Mouse (Mus musculus) left cerebral cortex, adult 8-10 months (tissue): ENCODE results near the gene Cdc25a. TPM values are rescaled to one million over a fixed set of nuclear protein-coding genes. Genes with fewer than 3 reads are reported as not detected.

Source experiments
- DNase-seq, 2 experiments: peaks; one replicate each; pipeline ENCODE4 v3.0.0; 2022; ENCODE audit warnings: low spot score in 2 of 2
- microRNA-seq, 2 experiments: library from miRNA; unstranded; fragments of <30 nt; microRNA quantifications; one replicate each; pipeline ENCODE4 v1.2.0; 2022
- total RNA-seq, 4 experiments: library from RNA; stranded (reverse); gene quantifications; 2 replicates each; pipeline ENCODE4 v1.2.4; 2022

Gene Cdc25a
- total RNA-seq, 4 experiments from 2014 or later = 4.8 to 6.1 (median 5.6) TPM

- peak; percentile 97 to 98 for DNase-seq
These were observed 56.1 kb downstream of the Cdc25a start, which contains the start of gene Map4 for GRCm38 (mm10) chr9:109931257-109932171. Map4 (plus strand) TSS chr9:109931460.

GRCm38 (mm10) chr9:109932361-109932755 is 57.0 kb downstream of the Cdc25a start:
- no peak for DNase-seq

GRCm38 (mm10) chr9:109932756-109933375 is 57.5 kb downstream of the Cdc25a start:
- peak; percentile 39 for DNase-seq

GRCm38 (mm10) chr9:109939401-109939800 is 64.0 kb downstream of the Cdc25a start:
- DNase-seq = no peak

GRCm38 (mm10) chr9:109942796-109943195 is 67.4 kb downstream of the Cdc25a start:
- DNase-seq = no peak

Small RNA genes lying within 50 kb of the gene (microRNA-seq; reads per million reads assigned to microRNA genes)
- gene Mir7089 = 0 reads per million in 2 experiments

Other genes starting within 250 kb of the Cdc25a start
- gene Fbxw24, start 249.5 kb upstream of the Cdc25a start, total RNA-seq = not detected
- gene Fbxw25, start 210.9 kb upstream of the Cdc25a start, total RNA-seq = not detected
- not detected for gene Fbxw18, start 172.9 kb upstream of the Cdc25a start, total RNA-seq
- gene Fbxw26, start 129.5 kb upstream of the Cdc25a start, total RNA-seq = not detected
- gene Fbxw27, start 84.9 kb upstream of the Cdc25a start, total RNA-seq = not detected
- 1 to 10 TPM in 3 of 4 experiments, under 1 TPM in 1; 0.78 to 5.6 (median 1.9) TPM for gene Spink8, start 63.3 kb upstream of the Cdc25a start, total RNA-seq
- gene Nme6, start 42.8 kb upstream of the Cdc25a start, total RNA-seq = 10 to 100 TPM in 3 of 4 experiments, 1 to 10 TPM in 1; 9.2 to 13.7 (median 11.5) TPM
- gene Camp, start 26.0 kb upstream of the Cdc25a start, total RNA-seq = not detected
- gene Map4, start 55.9 kb downstream of the Cdc25a start, total RNA-seq = 100 to 1,000 TPM; 382 to 453 (median 413) TPM
- 10 to 100 TPM; 65.3 to 82.2 (median 72.2) TPM for gene Smarcc1, start 242.1 kb downstream of the Cdc25a start, total RNA-seq
- gene Dhx30, start 242.3 kb downstream of the Cdc25a start, total RNA-seq = 100 to 1,000 TPM; 158 to 171 (median 165) TPM